Mouse (Mus musculus): ENCODE results near the gene Plgrkt. TPM values are rescaled to one million over a fixed set of nuclear protein-coding genes. Genes with fewer than 3 reads are reported as not detected.
A peak's percentile ranks its signal among the peaks of the same experiment; 100 is the strongest.

The Plgrkt gene
- polyA plus RNA-seq, 1 experiment from 2014 or later, result 71.9 TPM

GRCm38 (mm10) chr19:29372138-29372537 lies 4.9 kb upstream of the Plgrkt start:
- no peak overlapping the region for H3K4me2 ChIP-seq (ENCODE audit: low read length)
- H3K9me3 ChIP-seq (ENCODE audit: control insufficient read depth, low read length), result no peaks in the 10 kb centered on the region
- no peak for ATAC-seq
- peaks cover 4% of the 10 kb centered on the region for H3K4me1 ChIP-seq (ENCODE audit: control insufficient read depth, insufficient read depth, low read depth, low read length)
- H3K36me3 ChIP-seq (ENCODE audit: control insufficient read depth, insufficient read depth, low read length), result no peaks in the 10 kb centered on the region
- no peak overlapping the region for H3K27ac ChIP-seq (ENCODE audit: low read depth, low read length)
- no peak overlapping the region for H3K4me3 ChIP-seq (ENCODE audit: low read length)
- H3K27me3 ChIP-seq (replicated peaks; ENCODE audit: control insufficient read depth, insufficient read depth, low read length), result no peaks in the 10 kb centered on the region
- WGBS, result 75% methylated on average over 4 of the region's 4 CpGs
- H3K9ac ChIP-seq (ENCODE audit: low read depth, low read length), result no peak overlapping the region

- Histone ChIP-seq H3K4me2 (ENCODE audit: low read length) (no peak overlapping the region), H3K4me1 (ENCODE audit: control insufficient read depth, insufficient read depth, low read depth, low read length) (peaks cover 4% of the 10 kb centered on the region), H3K27ac (ENCODE audit: low read depth, low read length) (no peak overlapping the region), H3K36me3 (ENCODE audit: control insufficient read depth, insufficient read depth, low read length) (no peaks in the 10 kb centered on the region), H3K9ac (ENCODE audit: low read depth, low read length) (no peak overlapping the region), H3K9me3 (ENCODE audit: control insufficient read depth, low read length) (no peaks in the 10 kb centered on the region), H3K27me3 (replicated peaks; ENCODE audit: control insufficient read depth, insufficient read depth, low read length) (no peaks in the 10 kb centered on the region), H3K4me3 (ENCODE audit: low read length) (no peak overlapping the region)
- no peak for ATAC-seq
- 83% methylated on average over 18 of the region's 18 CpGs for WGBS
Measured at GRCm38 (mm10) chr19:29371284-29372081, 4.3 kb upstream of the Plgrkt start.

GRCm38 (mm10) chr19:29370545-29371283 lies 3.5 kb upstream of the Plgrkt start:
- Histone ChIP-seq H3K9me3 (ENCODE audit: control insufficient read depth, low read length) (no peaks in the 10 kb centered on the region), H3K9ac (ENCODE audit: low read depth, low read length) (no peak overlapping the region), H3K4me1 (ENCODE audit: control insufficient read depth, insufficient read depth, low read depth, low read length) (peaks cover 4% of the 10 kb centered on the region), H3K4me2 (ENCODE audit: low read length) (no peak overlapping the region), H3K4me3 (ENCODE audit: low read length) (no peak overlapping the region), H3K27me3 (replicated peaks; ENCODE audit: control insufficient read depth, insufficient read depth, low read length) (no peaks in the 10 kb centered on the region), H3K36me3 (ENCODE audit: control insufficient read depth, insufficient read depth, low read length) (no peaks in the 10 kb centered on the region), H3K27ac (ENCODE audit: low read depth, low read length) (no peak overlapping the region)
- WGBS, result 92% methylated on average over 7 of the region's 7 CpGs
- no peak for ATAC-seq

- Histone ChIP-seq H3K27me3 (replicated peaks; ENCODE audit: control insufficient read depth, insufficient read depth, low read length) (no peaks in the 10 kb centered on the region), H3K36me3 (ENCODE audit: control insufficient read depth, insufficient read depth, low read length) (no peaks in the 10 kb centered on the region), H3K9me3 (ENCODE audit: control insufficient read depth, low read length) (no peaks in the 10 kb centered on the region), H3K9ac (ENCODE audit: low read depth, low read length) (no peak overlapping the region), H3K4me2 (ENCODE audit: low read length) (no peak overlapping the region), H3K4me3 (ENCODE audit: low read length) (no peak overlapping the region), H3K27ac (ENCODE audit: low read depth, low read length) (no peak overlapping the region), H3K4me1 (ENCODE audit: control insufficient read depth, insufficient read depth, low read depth, low read length) (peaks cover 4% of the 10 kb centered on the region)
- ATAC-seq, result no peak
- WGBS, result 78% methylated on average over 12 of the region's 12 CpGs
Measured at GRCm38 (mm10) chr19:29370112-29370511, 2.9 kb upstream of the Plgrkt start.

GRCm38 (mm10) chr19:29368671-29369309 lies 1.6 kb upstream of the Plgrkt start:
- Histone ChIP-seq H3K36me3 (ENCODE audit: control insufficient read depth, insufficient read depth, low read length) (no peaks in the 10 kb centered on the region), H3K27ac (ENCODE audit: low read depth, low read length) (no peak overlapping the region), H3K27me3 (replicated peaks; ENCODE audit: control insufficient read depth, insufficient read depth, low read length) (no peaks in the 10 kb centered on the region), H3K9ac (ENCODE audit: low read depth, low read length) (no peak overlapping the region), H3K4me2 (ENCODE audit: low read length) (no peak overlapping the region), H3K4me1 (ENCODE audit: control insufficient read depth, insufficient read depth, low read depth, low read length) (peaks cover 4% of the 10 kb centered on the region), H3K9me3 (ENCODE audit: control insufficient read depth, low read length) (no peaks in the 10 kb centered on the region), H3K4me3 (ENCODE audit: low read length) (no peak overlapping the region)
- WGBS, result 85% methylated on average over 3 of the region's 3 CpGs
- ATAC-seq, result no peak

- Histone ChIP-seq H3K27ac (ENCODE audit: low read depth, low read length) (no peak overlapping the region), H3K4me3 (ENCODE audit: low read length) (no peak overlapping the region), H3K9ac (ENCODE audit: low read depth, low read length) (no peak overlapping the region), H3K4me2 (ENCODE audit: low read length) (no peak overlapping the region; the same call in 1 of the 2 replicates), H3K36me3 (ENCODE audit: control insufficient read depth, insufficient read depth, low read length) (no peaks in the 10 kb centered on the region), H3K4me1 (ENCODE audit: control insufficient read depth, insufficient read depth, low read depth, low read length) (peaks cover 4% of the 10 kb centered on the region), H3K9me3 (ENCODE audit: control insufficient read depth, low read length) (no peaks in the 10 kb centered on the region), H3K27me3 (replicated peaks; ENCODE audit: control insufficient read depth, insufficient read depth, low read length) (no peaks in the 10 kb centered on the region)
- ATAC-seq, result no peak
- WGBS, result 93% methylated on average over 2 of the region's 2 CpGs
Measured at GRCm38 (mm10) chr19:29368041-29368440, 851 bp upstream of the Plgrkt start.

GRCm38 (mm10) chr19:29366226-29366968 lies 793 bp downstream of the Plgrkt start:
- no peaks in the 10 kb centered on the region for H3K36me3 ChIP-seq (ENCODE audit: control insufficient read depth, insufficient read depth, low read length)
- no peaks in the 10 kb centered on the region for H3K27me3 ChIP-seq (replicated peaks; ENCODE audit: control insufficient read depth, insufficient read depth, low read length)
- H3K4me3 ChIP-seq (ENCODE audit: low read length), result peak overlapping the region; percentile 53
- H3K4me1 ChIP-seq (ENCODE audit: control insufficient read depth, insufficient read depth, low read depth, low read length), result peaks cover 11% of the 10 kb centered on the region
- WGBS, result 60% methylated on average over 20 of the region's 20 CpGs
- ATAC-seq, result no peak
- H3K9me3 ChIP-seq (ENCODE audit: control insufficient read depth, low read length), result no peaks in the 10 kb centered on the region
- no peak overlapping the region for H3K27ac ChIP-seq (ENCODE audit: low read depth, low read length)
- H3K4me2 ChIP-seq (ENCODE audit: low read length), result peak overlapping the region; percentile 97
- peak overlapping the region; percentile 64; the same call in 1 of the 2 replicates for H3K9ac ChIP-seq (ENCODE audit: low read depth, low read length)

GRCm38 (mm10) chr19:29365105-29365504 lies 2.1 kb downstream of the Plgrkt start:
- Histone ChIP-seq H3K9me3 (ENCODE audit: control insufficient read depth, low read length) (no peaks in the 10 kb centered on the region), H3K4me2 (ENCODE audit: low read length) (no peak overlapping the region), H3K27ac (ENCODE audit: low read depth, low read length) (no peak overlapping the region), H3K4me1 (ENCODE audit: control insufficient read depth, insufficient read depth, low read depth, low read length) (peaks cover 19% of the 10 kb centered on the region), H3K9ac (ENCODE audit: low read depth, low read length) (no peak overlapping the region), H3K36me3 (ENCODE audit: control insufficient read depth, insufficient read depth, low read length) (no peaks in the 10 kb centered on the region), H3K27me3 (replicated peaks; ENCODE audit: control insufficient read depth, insufficient read depth, low read length) (no peaks in the 10 kb centered on the region), H3K4me3 (ENCODE audit: low read length) (no peak overlapping the region)
- no peak for ATAC-seq
- WGBS, result 20% methylated on average over 3 of the region's 3 CpGs

All from hindbrain, embryonic 16.5 days (tissue).